Mouse (Mus musculus): ENCODE measurements around the gene Slc30a1. TPM values are rescaled to one million over a fixed set of nuclear protein-coding genes. Genes with fewer than 3 reads are reported as not detected.
A peak's percentile ranks its signal among the peaks of the same experiment; 100 is the strongest.

The Slc30a1 gene
- polyA plus RNA-seq, 1 experiment = 16.5 TPM

- Histone ChIP-seq H3K27ac (ENCODE audit: insufficient read depth, low read depth, low read length) (peak overlapping the region; percentile 88), H3K4me1 (ENCODE audit: control insufficient read depth, insufficient read depth, insufficient read length, low read length) (peaks cover 27% of the 10 kb centered on the region), H3K4me3 (ENCODE audit: low read depth, low read length) (no peak overlapping the region), H3K36me3 (ENCODE audit: control insufficient read depth, insufficient read depth, low read length) (no peaks in the 10 kb centered on the region), H3K27me3 (ENCODE audit: control insufficient read depth, insufficient read depth, low read length) (no peaks in the 10 kb centered on the region)
- WGBS = 24% methylated on average over 8 of the region's 8 CpGs
- TF ChIP-seq CTCF (IDR thresholded peaks at IDR 0.05; ENCODE audit: extremely low read depth, insufficient read length, insufficient replicate concordance, low read depth, low read length) = no peak
- TF ChIP-seq POLR2A (IDR thresholded peaks at IDR 0.05; ENCODE audit: low read depth, low read length) = no peak
Observed at GRCm38 (mm10) chr1:191880921-191881609, 25.5 kb upstream of the Slc30a1 start.

DNA sequence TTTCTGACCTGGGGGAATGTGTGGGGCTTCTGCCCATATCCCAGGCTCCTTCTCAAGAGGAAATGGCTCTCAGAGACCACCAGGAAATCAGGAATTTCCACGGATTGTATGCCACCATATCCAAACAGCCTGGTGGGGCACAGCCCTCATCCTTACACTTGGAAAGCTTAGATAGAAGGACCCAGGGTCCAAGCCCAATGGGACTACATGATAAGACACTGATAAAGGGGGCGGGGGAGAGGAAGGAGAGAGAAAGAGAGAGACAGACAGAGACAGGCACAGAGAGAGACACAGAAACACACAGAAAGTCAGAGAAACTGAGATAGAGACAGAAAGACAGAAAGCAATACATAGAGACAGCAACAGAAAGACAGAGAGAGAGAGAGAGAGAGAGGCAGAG, 24.9 kb upstream of the Slc30a1 start:
- H3K4me1 ChIP-seq (ENCODE audit: control insufficient read depth, insufficient read depth, insufficient read length, low read length) = peaks cover 27% of the 10 kb centered on the region
- H3K4me3 ChIP-seq (ENCODE audit: low read depth, low read length) = no peak overlapping the region
- H3K36me3 ChIP-seq (ENCODE audit: control insufficient read depth, insufficient read depth, low read length) = no peaks in the 10 kb centered on the region
- H3K27me3 ChIP-seq (ENCODE audit: control insufficient read depth, insufficient read depth, low read length) = no peaks in the 10 kb centered on the region
- TF ChIP-seq CTCF (IDR thresholded peaks at IDR 0.05; ENCODE audit: extremely low read depth, insufficient read length, insufficient replicate concordance, low read depth, low read length) (no peak), POLR2A (IDR thresholded peaks at IDR 0.05; ENCODE audit: low read depth, low read length) (no peak)
- 38% methylated on average over 2 of the region's 2 CpGs for WGBS
- no peak overlapping the region for H3K27ac ChIP-seq (ENCODE audit: insufficient read depth, low read depth, low read length)

DNA sequence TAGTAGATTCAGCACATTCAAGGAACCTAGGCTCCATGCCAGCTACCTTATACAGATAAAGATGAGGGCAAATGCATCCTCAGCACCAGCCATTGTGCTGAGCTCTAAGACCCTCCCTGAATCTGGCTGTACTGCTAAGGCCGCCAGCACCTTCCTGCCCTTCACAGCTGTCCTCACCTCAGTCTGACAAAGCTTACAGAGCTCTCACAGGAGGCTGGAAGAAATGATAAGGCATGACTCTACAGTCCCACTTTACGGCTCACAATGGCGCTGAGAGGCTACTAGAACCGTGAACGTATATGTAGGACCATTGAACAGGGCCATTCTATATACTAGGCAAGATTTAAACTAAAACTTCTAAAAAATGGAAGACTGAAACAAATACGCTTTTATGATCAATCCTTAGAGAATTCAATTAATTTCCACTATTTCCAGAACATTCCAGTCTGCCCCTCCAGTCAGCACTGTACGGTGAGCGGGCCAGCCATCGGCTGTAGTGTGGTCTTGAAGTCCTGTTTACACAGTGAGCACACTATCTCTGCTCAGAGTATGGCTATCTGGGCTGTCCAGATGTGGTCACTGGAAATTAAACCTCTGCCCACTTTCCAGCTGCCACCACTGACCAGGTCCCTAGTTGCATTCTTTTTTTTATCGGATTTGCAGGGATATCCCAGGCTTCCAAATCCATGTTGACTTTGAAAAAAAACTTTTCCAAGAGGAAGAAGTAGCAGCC, 23.9 kb upstream of the Slc30a1 start:
- WGBS = 93% methylated on average over 10 of the region's 10 CpGs
- no peak for TF ChIP-seq CTCF (IDR thresholded peaks at IDR 0.05; ENCODE audit: extremely low read depth, insufficient read length, insufficient replicate concordance, low read depth, low read length)
- no peak for TF ChIP-seq POLR2A (IDR thresholded peaks at IDR 0.05; ENCODE audit: low read depth, low read length)
- peaks cover 27% of the 10 kb centered on the region for H3K4me1 ChIP-seq (ENCODE audit: control insufficient read depth, insufficient read depth, insufficient read length, low read length)
- no peak overlapping the region for H3K4me3 ChIP-seq (ENCODE audit: low read depth, low read length)
- no peaks in the 10 kb centered on the region for H3K27me3 ChIP-seq (ENCODE audit: control insufficient read depth, insufficient read depth, low read length)
- no peaks in the 10 kb centered on the region for H3K36me3 ChIP-seq (ENCODE audit: control insufficient read depth, insufficient read depth, low read length)
- no peak overlapping the region for H3K27ac ChIP-seq (ENCODE audit: insufficient read depth, low read depth, low read length)

DNA sequence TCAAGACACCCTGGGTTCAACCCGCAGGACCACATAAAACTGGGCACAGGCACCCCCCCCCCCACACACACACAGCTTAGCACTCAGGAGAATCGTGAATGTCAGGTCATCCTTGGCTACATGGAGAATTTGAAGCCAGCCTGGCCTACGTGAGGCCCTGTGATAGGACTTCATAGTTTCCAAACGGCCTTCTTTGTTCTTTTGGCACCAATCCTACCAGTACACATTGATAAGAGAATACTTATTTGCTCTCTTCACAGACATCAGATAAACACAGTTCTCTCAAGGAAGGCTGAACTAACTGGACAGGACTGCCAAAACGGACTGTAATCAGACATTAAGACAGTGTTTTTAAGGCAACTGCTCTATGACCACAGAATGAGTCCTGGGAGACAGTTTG, 22.9 kb upstream of the Slc30a1 start:
- 22% methylated on average over 5 of the region's 5 CpGs for WGBS
- no peaks in the 10 kb centered on the region for H3K36me3 ChIP-seq (ENCODE audit: control insufficient read depth, insufficient read depth, low read length)
- peaks cover 27% of the 10 kb centered on the region for H3K4me1 ChIP-seq (ENCODE audit: control insufficient read depth, insufficient read depth, insufficient read length, low read length)
- H3K4me3 ChIP-seq (ENCODE audit: low read depth, low read length) = no peak overlapping the region
- no peaks in the 10 kb centered on the region for H3K27me3 ChIP-seq (ENCODE audit: control insufficient read depth, insufficient read depth, low read length)
- TF ChIP-seq POLR2A (IDR thresholded peaks at IDR 0.05; ENCODE audit: low read depth, low read length) (no peak), CTCF (IDR thresholded peaks at IDR 0.05; ENCODE audit: extremely low read depth, insufficient read length, insufficient replicate concordance, low read depth, low read length) (no peak)
- H3K27ac ChIP-seq (ENCODE audit: insufficient read depth, low read depth, low read length) = no peak overlapping the region

DNA sequence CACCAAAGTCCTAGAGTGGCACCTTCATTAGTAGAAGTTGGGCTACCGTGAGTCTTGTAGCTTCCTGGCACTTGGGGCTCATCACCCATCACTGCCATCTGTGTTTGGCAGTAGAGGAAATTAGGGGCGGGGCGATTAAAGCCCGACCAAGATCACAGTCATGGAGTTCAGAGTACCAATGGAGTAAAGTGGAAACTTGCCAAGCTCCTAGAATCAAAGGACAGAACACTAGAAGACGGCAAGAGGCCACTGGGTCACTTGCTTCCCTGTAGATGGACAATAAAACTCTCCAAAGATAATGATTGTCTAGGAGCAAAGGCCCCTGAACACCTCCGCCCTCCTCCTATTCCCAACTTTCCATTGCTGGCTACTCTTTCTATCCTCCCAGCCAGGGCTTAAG, 14.7 kb upstream of the Slc30a1 start:
- Histone ChIP-seq H3K27me3 (ENCODE audit: control insufficient read depth, insufficient read depth, low read length) (no peaks in the 10 kb centered on the region), H3K36me3 (ENCODE audit: control insufficient read depth, insufficient read depth, low read length) (no peaks in the 10 kb centered on the region), H3K27ac (ENCODE audit: insufficient read depth, low read depth, low read length) (peak overlapping the region; percentile 52; the same call in 1 of the 2 replicates), H3K4me1 (ENCODE audit: control insufficient read depth, insufficient read depth, insufficient read length, low read length) (peaks cover 20% of the 10 kb centered on the region), H3K4me3 (ENCODE audit: low read depth, low read length) (peak overlapping the region; percentile 29)
- WGBS = 23% methylated on average over 6 of the region's 6 CpGs
- TF ChIP-seq POLR2A (IDR thresholded peaks at IDR 0.05; ENCODE audit: low read depth, low read length) (no peak), CTCF (IDR thresholded peaks at IDR 0.05; ENCODE audit: extremely low read depth, insufficient read length, insufficient replicate concordance, low read depth, low read length) (no peak)

DNA sequence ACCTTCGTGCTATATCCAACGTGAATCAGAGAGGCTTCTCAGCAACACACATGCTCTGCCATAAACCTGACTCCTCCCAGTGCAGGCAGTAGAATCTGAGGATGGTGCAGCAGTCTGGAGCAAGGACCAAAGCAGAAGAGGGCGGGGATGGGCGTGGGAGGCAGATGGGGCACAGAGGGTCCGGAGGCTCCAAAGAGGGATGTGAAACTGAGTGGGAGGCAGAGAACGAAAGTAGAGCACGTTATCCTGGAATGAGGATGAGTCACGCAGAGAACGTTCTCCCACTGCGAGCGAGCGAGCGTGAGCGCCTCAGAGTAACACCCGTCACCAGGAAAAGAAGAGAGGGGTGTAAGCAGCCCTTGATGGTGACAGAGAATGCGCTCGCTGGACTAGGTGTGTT, 12.2 kb upstream of the Slc30a1 start:
- no peaks in the 10 kb centered on the region for H3K27me3 ChIP-seq (ENCODE audit: control insufficient read depth, insufficient read depth, low read length)
- TF ChIP-seq CTCF (IDR thresholded peaks at IDR 0.05; ENCODE audit: extremely low read depth, insufficient read length, insufficient replicate concordance, low read depth, low read length) = no peak
- no peak for TF ChIP-seq POLR2A (IDR thresholded peaks at IDR 0.05; ENCODE audit: low read depth, low read length)
- no peaks in the 10 kb centered on the region for H3K36me3 ChIP-seq (ENCODE audit: control insufficient read depth, insufficient read depth, low read length)
- H3K27ac ChIP-seq (ENCODE audit: insufficient read depth, low read depth, low read length) = no peak overlapping the region
- peaks cover 26% of the 10 kb centered on the region for H3K4me1 ChIP-seq (ENCODE audit: control insufficient read depth, insufficient read depth, insufficient read length, low read length)
- WGBS = 29% methylated on average over 17 of the region's 17 CpGs
- H3K4me3 ChIP-seq (ENCODE audit: low read depth, low read length) = no peak overlapping the region

GRCm38 (mm10) chr1:191894857-191895256, 11.7 kb upstream of the Slc30a1 start:
- peaks cover 26% of the 10 kb centered on the region for H3K4me1 ChIP-seq (ENCODE audit: control insufficient read depth, insufficient read depth, insufficient read length, low read length)
- 82% methylated on average over 9 of the region's 9 CpGs for WGBS
- H3K36me3 ChIP-seq (ENCODE audit: control insufficient read depth, insufficient read depth, low read length) = no peaks in the 10 kb centered on the region
- H3K27me3 ChIP-seq (ENCODE audit: control insufficient read depth, insufficient read depth, low read length) = no peaks in the 10 kb centered on the region
- TF ChIP-seq POLR2A (IDR thresholded peaks at IDR 0.05; ENCODE audit: low read depth, low read length) = no peak
- TF ChIP-seq CTCF (IDR thresholded peaks at IDR 0.05; ENCODE audit: extremely low read depth, insufficient read length, insufficient replicate concordance, low read depth, low read length) = no peak
- no peak overlapping the region for H3K4me3 ChIP-seq (ENCODE audit: low read depth, low read length)
- no peak overlapping the region for H3K27ac ChIP-seq (ENCODE audit: insufficient read depth, low read depth, low read length)

All from small intestine, adult 2 months (tissue).